Mouse (Mus musculus) layer of hippocampus, adult 18-20 months (tissue): Measurements from ENCODE around the gene Insl5. TPM values are rescaled to one million over a fixed set of nuclear protein-coding genes. Genes with fewer than 3 reads are reported as not detected.

Experiments used
- DNase-seq, 2 experiments: peaks; one replicate each; pipeline ENCODE4 v3.0.0; 2022; ENCODE audit warnings: low spot score in 2 of 2
- total RNA-seq, 2 experiments: library from RNA; stranded (reverse); gene quantifications; 2 replicates each; pipeline ENCODE4 v1.2.3; 2021

Insl5 gene
- total RNA-seq, 2 experiments from 2014 or later = 0.82 to 1.4 TPM

DNA sequence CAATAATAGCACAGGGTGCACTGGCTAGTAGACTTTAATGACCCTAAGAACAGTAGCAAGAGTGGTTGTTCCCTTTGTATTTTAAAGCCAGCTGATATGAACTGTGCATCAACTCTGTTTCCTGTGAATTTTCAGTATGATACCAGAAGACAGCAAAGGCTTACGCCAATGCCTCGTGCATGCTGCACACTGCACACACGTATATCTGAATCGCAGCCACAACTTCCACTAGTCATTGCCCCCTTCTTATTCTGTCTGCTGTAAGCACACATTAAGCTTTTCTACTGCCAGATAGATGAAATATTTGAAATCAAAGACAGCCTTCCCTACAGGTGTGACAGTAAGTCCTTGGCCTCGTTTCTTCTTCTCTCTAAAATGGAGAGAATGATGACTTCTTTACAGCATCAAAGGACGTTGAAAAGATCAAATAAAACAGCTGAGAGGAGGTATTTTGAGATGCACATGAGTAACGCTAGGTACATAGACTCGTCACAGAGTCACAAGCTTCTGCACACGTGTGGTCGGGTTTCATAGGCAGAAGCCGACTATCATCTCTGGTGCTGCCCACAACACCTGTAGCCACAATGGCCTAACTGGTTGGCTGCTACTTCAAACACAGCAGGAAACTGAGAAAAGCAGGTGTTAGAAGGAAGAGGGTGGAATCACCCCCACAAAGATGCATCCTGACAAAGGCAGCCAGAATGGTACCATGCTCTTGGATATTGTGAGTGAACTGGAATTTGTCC lies 35.9 kb downstream of the Insl5 start:
- DNase-seq = no peak

DNA sequence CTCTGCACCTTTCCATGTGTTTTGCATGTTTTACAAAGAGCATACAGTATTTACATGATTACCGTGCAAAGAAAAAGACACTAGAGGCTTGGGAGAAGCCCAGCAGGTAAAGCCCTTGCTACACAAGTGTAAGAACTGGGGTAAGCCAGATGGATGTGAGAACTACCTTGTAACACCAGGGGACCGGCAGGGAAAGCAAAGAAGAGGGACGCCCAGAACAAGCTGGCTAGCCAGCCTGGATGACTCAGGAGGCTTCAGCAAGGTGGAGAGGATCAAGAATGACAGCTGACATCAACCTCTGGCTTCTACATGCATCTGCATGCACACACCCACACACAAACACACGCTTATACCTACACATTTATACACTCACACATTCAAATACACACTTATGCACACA lies 36.6 kb downstream of the Insl5 start:
- DNase-seq = no peak

DNA sequence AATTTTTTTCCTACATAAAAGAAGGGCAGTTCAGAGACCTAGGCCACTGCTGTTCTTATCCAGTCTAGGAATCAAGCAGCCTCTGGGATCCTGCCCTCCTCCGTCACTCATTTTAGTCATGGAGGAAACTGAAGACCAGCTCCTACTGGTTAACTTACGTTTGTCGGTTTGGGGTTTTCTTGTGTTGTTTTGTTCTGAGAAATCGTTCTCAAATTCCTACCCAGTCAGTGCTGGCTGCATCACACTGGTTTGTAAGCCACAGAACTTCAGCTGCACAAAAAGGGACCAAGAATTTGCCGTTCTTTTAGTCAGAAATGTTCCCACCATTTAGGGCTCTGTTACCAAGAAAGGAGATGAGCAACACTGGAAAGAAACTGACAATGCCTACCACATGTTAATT lies 37.3 kb downstream of the Insl5 start:
- no peak for DNase-seq

DNA sequence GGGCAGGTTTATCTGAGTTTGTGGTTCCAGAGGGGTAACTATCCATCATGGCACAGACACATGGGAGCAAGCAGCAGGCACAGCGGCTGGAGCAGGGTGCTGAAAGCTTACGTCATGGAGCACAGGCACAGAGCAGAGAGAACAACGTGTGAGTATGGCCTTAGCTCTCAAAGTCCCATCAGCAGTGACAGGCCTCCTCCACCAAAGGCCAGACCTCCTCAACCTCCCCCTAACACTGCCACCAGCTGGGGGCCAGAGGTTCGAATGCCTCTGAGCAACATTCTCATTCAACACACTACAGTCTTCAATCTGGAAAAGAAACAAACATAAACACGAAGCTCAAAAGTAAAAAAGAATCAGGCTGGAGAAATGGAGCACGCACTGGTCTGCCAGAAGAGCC lies 38.1 kb downstream of the Insl5 start:
- DNase-seq = no peak

DNA sequence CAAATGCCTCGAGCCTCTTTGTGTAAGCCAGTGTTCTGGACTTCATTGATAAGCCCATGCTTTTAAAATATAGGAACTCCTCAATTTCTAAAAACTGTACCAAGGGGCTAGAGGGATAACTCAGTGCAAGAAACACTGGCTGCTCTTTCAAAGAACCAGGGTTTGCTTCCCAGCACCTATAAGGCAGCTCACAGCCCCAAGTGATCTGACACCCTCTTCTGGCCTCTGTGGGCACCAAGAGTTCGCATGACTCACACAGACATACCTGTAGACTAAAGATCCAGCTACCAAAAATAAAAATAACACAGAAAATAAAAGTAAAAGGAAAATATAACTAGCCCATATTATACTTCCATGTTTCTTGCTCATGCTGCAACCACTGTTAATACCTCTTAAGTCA lies 38.9 kb downstream of the Insl5 start:
- no peak for DNase-seq

DNA sequence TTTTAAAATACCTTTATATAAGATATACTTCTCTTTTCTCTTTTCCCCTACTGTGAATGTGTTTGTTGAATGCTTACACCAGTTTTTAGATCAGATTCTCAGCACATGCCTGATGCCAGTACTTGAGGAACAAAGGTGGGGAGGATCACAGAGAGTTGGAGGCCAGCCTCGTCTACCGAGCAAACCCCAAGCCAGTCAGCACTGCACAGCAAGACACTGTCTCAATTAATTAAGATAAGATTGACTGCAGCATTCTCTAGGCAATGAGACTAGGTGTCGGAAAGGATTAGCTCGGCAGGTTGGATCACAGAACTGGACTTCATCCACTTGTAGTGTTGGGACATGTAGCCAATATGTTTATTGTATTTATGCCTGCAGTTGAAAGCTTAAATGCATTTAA lies 39.3 kb downstream of the Insl5 start:
- DNase-seq = no peak

DNA sequence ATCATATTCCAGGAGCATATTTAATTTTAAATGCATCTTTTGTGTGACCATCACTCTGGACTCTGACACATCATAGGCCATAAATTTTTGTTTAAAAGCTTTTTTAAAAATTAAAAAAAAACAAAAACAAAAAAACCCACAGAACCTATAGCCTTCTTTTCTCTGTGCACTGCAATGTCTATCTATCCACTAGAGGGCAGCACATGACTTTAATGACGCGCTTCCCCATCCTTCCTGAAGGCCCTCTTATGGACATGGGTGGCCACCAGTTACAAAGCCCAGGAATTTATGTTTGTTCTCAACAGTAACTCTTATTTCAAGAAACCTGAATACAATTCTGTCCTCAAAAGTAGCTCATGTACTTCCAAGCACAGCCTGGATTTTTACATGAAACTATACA lies 39.7 kb downstream of the Insl5 start:
- peak in 1 of 2 experiments; percentile 80 for DNase-seq

DNA sequence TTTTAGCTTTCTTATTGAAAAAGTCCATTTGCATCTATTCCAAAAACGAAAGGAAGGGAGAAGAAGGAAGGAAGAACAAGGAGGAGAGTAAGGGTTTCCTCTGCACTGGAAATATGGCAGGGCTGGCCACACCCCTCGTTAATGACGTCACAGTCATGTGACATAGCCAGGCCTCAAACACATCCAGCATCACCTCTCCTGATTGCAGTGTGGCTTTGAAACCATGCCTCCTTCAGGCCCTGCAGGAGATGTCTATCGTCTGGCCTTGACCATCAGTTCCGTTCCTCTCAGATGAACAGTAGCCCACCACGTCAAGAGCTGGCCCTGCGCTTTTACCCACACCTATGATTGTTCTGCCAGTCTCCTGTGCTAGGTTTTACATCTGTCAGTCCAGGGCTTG lies 40.5 kb downstream of the Insl5 start:
- DNase-seq = no peak

DNA sequence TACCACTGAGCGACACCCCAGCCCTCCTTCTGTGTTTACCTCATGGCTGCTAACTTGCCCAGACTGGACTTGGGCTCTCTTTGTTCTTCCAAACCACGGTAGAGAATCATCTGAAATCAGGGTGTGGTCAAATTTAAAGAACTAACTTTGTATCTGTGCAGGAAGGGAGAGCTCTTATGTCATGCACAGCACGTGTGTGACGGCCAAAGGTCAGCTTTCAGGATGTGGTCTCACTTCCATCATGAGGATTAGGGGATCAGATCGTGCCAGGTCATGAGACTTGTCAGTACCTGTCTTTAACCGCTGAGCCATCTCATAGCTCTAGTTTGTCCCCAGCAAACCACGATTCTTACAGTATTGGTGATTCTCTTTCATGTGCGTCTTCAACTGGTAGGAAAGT lies 44.9 kb downstream of the Insl5 start:
- no peak for DNase-seq

DNA sequence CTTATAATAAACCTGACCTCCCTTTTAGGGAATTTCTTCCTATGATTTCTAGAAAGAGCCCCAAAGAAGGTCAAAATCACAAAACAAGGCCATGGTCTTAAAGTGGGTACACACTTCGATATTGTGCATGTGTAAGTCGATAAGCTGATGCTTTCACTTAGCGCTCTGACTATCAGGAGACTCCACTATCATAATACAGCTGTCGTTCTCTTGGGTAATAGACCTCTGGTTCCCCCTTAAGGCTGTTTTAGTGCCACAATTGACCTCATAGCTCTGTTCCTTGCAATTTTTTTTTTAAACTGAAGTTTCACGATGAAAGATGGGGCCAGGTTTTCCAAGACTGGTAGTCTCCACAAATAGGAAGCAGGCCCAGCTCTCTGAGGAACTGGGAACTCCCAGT lies 47.3 kb downstream of the Insl5 start:
- DNase-seq = no peak

DNA sequence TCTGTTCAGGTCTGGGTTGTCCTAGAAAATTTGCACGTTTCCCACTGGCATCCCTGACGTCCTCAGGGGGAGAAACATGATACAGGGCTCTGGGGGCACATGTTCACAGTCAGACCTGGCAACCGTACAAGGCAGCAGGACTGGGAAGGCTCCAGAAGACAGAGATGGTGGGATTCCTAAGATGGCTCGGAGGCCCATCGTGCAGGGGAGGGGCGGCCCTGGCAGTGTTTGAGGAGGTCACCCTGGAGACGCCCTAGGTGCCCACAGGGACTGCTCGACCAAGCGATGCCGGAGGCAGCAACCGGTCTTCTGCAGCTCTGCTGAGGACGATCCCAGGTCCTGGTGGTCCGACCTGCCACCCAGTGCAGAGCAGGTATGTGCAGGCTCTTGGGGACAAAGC lies 48.2 kb downstream of the Insl5 start, which contains the start of gene Tctex1d1:
Gene Tctex1d1, plus strand, starts transcription at position 167 of the 400 bp plus-strand sequence.
- DNase-seq = no peak

DNA sequence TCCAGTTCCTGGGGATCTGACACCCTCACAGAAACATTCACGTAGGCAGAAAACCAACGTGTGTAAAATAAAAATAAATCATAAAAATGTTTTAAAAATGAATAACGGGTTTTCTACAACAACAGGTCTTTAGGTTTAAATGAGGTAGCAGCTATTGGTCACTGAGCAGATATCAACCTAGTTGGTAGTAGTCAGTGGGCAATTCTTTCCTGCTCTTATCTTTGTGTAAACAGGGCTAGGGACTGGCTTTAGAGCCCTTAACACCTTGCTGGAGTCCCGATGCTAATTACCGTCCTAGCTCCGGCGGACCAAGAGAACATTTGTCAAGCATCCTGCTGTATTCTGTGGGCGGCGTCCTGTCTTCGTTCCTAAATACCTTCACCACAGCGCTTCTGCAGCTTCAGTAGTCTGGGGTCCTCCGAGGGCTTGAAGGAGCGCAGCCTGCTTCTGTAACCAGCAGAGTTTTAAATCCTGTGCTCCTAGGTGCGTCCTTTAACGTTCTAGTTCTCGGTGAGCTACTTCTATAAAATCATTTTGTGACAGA lies 48.8 kb downstream of the Insl5 start:
- no peak for DNase-seq

DNA sequence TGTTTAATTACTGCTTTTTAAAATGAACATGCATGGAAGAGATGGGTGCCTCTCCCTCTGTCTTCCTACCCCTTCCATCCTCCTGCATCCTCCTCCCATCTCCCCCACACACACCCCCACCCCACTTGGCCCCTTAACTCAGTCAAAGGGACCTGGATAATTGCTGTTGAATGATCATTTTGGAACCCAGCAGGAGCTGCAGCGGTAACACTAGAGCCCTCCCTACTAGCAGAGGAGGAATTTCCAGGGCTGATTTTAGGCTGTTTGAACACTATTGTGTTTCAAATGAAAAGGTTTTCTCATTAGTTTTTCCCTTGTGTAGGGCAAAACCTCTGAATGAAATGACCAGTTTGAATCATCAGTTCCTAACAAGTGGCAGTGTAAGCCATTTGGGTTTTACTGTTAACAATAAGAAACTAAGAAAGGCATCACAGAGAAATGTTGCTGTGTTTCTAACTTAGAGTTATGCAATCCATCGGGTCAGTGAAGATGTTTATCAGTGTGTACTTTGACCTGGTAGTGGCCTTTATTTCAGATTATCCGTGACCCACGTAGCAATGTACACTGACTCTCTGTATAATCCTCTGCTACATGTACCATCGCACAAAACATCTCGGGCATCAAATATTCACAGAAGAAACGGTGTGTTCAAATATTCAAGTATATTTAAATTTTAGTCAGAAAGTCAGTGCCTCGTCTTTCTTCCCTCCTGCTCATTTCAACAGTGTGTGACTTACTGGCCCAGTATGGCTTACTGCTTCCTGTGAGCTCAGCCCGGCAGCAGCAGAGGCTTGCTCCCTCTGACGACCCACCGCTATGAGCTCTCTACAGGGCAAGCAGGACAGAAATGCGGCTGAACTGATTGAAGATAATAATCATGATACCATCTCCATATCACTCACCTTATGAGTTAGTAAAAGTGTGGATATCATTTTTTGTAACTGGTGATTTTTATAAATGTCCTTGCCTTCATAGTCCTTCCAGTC lies 50.1 kb downstream of the Insl5 start:
- DNase-seq = no peak

DNA sequence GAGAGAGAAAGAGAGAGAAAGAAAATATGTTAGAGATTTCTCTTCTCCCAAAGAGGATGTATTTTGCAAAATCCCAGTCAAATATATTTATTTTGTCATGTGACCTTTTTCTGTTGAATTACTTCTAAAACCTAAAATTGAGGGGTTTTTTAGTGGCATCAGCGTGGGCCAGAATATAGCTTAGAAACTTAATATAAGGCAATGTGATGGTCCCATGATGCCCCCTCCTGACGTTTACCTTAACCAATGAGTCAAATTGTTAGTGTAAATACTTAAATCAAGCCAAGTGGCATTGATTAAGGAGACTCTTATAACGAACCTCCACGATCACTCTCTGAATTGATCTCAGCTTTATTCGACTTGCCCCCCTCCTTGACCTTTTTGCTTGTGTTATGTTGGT lies 52.5 kb downstream of the Insl5 start:
- no peak for DNase-seq

DNA sequence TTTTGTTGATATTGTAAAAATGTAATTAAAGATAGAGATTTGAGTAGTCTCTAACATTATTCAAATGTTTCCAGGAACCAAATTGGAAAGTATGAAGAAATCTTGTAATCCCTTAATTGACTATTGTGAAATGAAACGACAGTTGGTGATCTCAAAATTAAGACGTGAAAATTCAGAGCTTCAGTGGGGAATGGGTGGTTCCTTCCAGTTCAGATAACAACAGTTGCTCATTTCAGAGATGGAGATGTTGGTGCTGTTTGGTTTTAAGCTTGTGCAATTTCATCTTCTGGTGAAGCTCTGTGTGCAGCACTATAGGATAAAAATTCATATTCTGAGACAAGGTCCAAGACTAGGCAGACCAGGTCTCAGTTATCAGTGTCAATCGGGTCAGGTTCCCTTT lies 54.6 kb downstream of the Insl5 start:
- DNase-seq = no peak

DNA sequence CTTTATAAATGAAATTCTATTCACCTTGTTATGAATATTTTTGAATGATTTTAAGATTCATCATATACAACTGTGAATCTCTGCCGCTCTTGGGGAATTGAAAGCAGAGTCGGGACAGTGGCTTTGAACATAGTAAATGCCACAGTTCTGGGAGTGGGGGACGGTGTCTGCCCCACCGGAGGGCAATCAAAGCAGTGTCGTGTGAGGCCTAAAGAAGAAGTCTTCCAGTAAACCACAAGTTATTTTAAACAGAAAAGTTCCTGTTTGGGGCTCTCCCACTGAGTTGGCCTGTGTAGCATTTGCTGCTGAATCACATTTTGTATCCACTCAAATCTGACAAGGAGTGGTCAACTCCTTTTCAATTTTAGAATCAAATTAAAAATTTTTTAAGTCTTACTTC lies 55.5 kb downstream of the Insl5 start:
- DNase-seq = no peak

DNA sequence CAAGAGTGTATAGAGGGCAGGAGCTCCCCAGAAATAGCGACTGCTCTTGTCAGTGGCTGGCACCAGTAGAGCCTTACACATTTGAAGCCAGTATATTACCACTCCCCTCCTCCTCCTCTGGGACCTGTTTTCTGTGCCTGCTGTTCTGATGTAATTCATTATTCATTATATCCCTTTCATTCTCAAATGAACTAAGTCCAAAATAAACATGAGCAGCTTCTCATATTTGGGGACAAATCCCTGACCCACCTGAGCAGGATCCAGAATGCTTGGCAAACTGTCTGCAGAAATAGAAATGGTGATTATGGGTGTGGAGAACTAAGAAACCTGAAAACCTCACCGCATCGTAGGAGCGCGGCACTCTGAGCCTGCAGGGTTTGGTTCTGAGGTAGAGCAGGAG lies 57.0 kb downstream of the Insl5 start:
- DNase-seq = no peak

Other genes starting within 250 kb of the Insl5 start
- under 1 TPM; 0.32 to 0.38 TPM for gene Tctex1d1, start 48.2 kb downstream of the Insl5 start, total RNA-seq
- 10 to 100 TPM; 50.7 to 51.3 TPM for gene Mier1, start 87.5 kb upstream of the Insl5 start, total RNA-seq
- gene Wdr78, start 87.7 kb upstream of the Insl5 start, total RNA-seq = 10 to 100 TPM; 13.2 to 14.1 TPM
- gene Slc35d1, start 188.3 kb upstream of the Insl5 start, total RNA-seq = 10 to 100 TPM; 12.6 to 15.1 TPM